Mouse (Mus musculus): ENCODE data around the gene Ccdc158.
A peak's percentile ranks its signal among the peaks of the same experiment; 100 is the strongest.

The Ccdc158 gene

DNA sequence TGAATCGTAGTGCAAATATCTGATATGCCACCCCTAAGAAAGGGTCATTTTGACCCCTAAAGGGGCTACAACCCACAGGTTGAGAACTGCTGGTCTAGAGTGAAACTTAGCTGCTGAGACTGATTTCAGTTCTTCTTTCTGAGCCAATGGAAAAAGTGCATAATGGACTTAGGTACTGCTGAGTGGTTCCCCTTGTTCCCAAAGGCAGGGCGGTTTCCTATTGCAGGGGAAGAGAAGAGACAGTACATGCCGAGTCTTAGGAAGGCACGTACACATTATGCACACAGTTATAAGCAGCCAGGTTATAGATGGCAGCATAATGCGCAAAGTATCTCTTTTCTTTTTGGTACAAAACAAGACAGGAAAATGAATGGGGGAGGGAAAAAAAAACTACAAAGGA lies 13.1 kb upstream of the Ccdc158 start:
- no peak for DNase-seq (ENCODE audit: low spot score)

DNA sequence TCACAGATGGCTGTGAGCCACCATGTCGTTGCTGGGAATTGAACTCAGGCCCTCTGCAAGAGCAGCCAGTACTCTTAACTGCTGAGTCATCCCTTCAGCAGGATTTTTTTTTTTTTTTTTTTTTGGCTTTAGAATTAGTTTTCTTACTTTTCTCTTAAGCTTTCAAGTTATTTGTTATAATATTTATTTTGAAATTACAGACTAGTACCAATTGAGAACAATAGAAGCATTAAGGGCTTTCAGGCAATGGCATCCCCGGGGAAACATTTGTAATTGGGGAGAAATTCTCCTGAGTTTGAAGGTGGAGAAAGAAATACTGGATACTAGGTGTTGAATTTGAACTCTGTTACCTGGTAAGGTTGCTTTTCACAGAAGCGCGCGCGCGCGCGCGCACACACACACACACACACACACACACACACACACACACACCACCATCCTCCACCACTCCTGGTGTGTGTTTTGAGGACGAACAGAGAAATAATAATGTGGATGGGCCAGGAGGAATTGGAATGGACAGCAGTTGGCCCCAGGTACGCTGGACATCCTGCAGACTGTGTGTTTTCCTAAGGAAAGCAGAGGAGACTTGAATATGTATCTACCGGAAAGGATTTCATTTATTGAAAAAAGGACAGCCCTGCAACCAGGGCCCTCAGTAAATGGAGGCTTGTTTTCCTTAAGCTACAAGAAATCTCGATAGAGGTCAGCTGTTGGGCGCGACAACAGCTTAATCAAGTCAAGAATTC lies 9.8 kb upstream of the Ccdc158 start:
- DNase-seq (ENCODE audit: low spot score), result no peak

DNA sequence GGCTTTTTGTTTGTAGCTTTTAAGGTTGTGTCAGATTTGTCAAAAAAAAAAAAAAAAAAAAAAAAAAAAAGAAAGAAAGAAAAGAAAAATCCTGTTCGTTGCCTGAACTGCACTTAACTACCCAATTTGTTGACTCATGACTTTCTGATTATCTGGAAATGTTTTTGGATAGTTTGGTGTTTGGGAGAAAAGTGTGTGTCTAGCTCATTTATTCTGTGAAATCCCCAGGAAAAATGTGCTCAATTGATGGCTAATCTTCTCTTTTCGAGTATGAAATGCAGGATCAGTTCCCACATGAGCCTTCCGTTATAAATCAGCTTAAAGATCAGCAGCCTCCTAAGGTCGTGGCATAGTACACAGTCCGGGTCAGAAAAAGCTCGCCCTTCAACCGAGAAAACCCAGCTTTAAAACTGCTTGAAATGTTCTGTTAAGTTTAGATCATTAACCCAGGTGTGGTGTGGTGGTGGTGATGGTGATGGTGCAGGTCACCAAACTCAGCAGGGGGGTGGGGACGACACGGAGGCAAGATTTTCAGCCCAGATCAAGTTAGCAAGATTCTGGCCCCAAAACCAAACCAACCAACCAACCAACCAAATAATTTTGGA lies 8.9 kb upstream of the Ccdc158 start:
- DNase-seq (ENCODE audit: low spot score), result no peak

DNA sequence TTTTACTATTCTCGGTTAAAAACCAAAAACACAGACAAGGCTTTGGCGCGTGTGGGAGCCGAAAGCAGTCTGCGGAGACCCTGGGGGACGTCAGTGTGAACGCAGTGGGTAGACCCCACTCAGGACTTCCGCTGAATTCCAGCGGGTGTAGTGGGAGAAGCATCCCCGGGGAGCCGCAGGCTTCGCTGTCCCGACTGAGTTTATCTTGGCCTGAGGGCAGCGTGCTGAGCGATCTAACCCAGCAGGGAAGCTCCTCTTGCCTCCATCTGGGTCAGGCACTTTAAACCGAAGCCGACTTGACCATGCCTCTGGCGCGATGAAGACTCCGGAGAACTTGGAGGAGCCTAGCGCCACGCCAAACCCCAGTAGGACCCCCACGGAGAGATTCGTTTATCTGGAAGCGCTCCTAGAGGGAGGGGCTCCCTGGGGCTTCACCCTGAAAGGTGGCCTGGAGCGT lies 8.3 kb upstream of the Ccdc158 start, which contains the start of gene Shroom3:
Shroom3 (plus strand) TSS at position 85 of the 457 bp plus-strand sequence.
- DNase-seq (ENCODE audit: low spot score), result peak; percentile 68

DNA sequence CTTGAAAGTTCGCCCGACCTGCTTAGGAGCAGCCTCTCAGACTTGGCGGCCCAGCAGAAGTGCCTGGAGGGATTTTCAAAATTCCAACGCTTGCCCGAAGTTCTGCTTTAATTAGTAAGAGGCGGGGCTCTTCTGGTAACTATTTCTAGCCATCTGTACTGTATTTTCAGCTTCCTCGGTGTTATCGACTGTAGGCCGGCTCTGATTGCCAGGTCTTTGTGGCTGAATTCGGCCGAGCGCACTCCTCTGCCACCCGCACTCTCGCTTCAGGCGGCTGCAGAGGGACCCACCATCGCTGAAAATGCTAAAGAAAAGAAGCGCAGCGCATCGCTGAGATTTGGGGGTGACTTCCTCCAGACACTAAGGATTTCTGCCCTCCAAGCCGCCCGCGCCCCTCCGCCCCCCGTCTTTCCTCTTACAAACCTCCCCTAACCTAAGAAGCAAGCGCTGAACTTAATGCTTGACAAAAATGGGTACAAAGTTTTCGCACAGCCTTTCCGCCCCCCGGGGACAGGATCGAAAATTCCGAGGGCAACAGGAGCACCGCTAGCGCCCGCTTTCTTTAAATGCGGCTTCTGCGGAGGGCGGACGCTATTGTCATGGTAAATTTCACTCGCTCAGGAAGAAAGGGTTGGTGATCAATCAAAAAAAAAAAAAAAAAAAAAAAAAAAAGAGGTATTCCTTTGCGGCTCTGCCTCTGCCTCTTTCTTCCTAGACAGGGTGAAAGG lies 7.7 kb upstream of the Ccdc158 start:
- DNase-seq (ENCODE audit: low spot score), result peak; percentile 79

DNA sequence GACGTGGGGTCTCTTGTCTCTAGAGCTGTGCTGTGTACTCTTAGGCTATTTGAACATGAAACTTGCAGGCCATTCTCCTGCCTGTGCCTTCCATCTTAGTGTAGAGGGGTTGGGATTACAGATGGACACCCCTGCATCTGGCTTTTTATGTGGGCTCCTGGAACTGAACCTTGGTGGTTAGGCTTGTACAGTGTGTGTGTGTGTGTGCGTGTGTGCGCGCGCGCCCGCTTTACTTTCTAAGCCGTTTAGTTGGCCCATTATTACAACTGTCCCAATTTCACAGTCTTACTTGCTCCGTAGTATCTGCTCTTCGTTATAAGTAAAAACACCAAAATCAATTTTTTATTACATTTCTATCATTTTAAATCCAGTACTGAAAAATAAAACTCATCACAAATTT lies 6.8 kb upstream of the Ccdc158 start:
- no peak for DNase-seq (ENCODE audit: low spot score)

DNA sequence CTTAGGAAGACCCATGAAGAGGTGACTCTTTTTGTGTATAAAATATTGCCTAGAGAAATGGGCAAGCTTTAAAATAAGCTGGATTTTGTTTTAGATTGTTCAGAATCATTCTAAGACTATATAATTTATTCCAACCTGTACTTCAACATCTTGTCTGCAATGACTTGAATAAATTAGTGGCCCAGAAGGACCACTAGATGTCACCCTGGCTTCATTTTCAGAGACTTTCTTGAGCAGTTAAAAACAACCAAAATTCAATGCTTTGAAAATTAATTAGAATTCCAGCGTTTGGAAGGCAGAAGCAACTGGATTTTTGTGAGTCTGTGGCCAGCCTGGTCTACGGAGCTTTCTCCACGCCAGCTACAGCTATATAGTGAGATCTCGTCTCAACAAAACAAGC lies 4.4 kb upstream of the Ccdc158 start:
- peak; percentile 80 for DNase-seq (ENCODE audit: low spot score)

DNA sequence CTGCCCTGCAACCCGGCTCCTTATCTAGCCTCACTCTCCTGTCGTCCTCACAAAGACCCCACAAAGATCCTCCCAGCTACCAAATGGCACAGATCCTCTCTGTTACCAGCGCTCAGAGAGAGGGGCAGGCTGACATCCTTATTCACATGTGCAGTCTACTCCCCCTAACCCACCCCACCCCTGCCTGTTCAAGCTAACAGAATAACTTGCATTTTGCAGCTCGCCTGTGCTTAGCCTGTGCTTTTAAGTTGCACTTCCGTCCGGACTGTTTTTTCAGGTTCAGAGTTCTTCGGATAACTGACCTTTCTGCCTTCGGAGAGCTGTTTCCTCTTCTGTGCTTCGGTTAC lies 476 bp upstream of the Ccdc158 start:
- no peak for DNase-seq (ENCODE audit: low spot score)

DNA sequence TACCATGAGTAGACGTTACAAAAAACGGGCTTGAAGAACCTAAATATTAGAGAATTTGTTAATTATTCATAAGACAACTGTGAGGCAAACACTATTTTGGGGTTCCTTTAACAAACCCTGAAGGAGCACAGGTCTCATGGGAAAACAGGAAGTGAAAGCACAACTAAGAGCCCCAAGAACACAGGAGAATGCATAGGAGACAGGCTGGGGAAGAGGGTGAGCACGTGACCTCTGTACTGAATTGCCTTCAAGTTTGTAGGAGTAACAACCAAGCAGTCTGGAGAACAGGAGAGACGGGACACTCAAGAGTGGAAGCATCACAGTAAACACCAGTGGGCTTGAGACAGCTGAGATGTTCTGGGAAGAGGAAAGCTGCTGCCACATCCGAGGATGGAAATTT lies 8.2 kb downstream of the Ccdc158 start:
- no peak for DNase-seq (ENCODE audit: low spot score)

DNA sequence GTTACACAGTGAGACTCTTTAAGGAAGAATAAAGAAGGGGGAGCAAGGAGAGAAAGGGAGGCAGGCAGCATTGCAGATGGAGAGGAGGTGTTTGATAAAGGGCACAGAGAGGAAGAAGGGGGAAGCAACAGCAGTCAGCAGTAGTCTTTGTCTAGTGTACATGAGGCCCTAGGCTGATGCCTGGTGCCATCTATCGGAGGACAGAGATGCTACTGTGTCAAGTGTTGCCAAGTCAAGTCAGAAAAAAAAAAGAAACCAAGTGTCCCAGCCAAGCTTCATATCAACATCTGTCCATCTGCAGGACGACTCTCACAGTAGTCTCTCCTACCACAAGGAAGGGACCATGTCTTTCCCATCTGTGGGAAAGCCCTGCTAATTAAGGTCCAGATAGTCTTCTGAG lies 10.8 kb downstream of the Ccdc158 start:
- no peak for DNase-seq (ENCODE audit: low spot score)

DNA sequence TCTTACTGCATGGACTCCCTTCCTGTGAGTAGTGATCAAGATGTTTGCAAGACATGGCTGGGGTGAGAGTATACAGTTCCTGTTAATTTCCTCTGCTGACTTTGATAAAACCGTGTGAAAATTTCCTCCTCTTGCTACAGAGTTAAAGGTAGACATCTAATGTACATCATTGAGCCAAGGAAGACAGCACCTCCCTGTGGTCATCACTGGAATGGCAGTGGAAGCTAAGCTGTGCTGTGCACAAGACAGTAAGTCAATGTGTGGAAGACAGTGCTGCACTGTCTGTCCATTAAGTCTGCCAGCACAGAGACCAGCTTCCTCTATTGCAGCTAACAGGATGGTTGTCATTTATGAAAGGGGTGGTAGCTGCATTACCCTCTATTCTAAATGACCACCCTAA lies 18.8 kb downstream of the Ccdc158 start:
- peak; percentile 89 for DNase-seq (ENCODE audit: low spot score)

DNA sequence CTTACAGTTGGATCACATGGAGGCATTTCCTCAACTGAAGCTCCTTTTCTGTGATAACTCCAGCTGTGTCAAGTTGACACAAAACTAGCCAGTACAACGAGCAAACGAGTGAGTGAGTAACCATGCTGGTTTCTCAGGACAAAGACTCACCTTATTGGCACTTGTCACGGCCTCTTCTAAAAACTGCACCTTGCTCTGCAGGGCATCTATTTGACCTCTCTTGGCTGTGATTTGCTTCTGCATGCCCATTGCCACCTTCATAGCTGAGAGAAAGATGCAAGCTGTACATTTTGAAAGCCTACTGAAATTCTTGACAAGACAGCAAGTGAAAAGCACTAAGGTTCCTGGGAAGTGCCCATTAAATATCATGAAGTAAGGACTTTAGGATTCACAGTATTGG lies 34.2 kb downstream of the Ccdc158 start:
- no peak for DNase-seq (ENCODE audit: low spot score)

DNA sequence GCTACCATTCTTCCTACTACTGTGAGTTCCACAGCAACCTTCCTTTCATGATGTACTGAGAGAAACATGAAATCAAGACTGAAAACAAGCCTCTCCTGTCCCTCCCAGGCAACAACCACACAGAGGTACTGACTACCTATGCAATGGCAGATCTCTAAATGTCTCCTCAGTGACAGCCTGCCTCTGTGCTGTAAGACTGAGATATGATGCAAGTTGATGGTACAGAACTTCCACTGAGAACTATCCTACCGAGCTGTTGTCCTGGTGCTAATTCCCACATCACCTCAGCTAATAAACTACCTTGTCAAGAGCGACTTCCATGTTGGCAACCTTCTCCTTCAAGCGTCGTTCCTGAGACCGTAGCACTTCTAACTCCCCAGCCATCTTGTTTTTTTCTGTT lies 39.2 kb downstream of the Ccdc158 start:
- no peak for DNase-seq (ENCODE audit: low spot score)

DNA sequence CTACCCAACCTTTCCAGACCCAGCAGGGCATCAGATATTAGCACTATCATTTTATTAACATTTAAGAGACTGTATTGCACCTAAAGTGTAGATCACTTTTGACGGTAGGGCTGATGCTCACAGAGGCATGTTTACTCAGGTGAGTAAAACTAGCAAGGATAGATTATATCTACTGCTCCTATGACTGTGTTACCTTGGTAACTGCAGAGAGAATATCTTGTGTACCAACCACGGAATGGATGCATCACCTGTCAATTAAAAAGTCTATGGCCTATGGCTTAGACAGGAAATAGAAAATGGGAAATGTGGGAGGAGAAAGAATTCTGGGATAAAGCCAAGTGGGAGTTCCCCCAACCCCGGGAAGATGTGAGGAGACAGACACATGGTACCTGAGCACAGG lies 40.2 kb downstream of the Ccdc158 start:
- DNase-seq (ENCODE audit: low spot score), result no peak

DNA sequence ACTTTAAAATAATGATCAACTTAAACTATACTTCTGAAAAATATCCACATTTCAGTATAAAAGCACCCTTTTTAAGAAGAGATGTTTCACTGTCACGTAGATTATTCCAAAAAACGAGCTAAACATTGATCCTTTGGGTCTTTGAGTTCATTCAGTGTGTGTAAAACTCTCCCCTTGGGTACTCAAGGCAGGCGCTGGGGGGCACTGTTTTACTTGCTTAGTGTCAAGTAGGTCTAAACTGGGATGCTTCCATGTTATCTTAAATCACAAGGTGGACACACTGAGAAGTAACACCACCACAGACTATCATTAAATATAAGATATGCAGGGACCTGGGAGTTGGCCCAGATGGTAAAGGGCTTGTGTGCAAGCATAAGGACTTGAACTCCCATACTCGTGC lies 41.5 kb downstream of the Ccdc158 start:
- peak; percentile 27 for DNase-seq (ENCODE audit: low spot score)

DNA sequence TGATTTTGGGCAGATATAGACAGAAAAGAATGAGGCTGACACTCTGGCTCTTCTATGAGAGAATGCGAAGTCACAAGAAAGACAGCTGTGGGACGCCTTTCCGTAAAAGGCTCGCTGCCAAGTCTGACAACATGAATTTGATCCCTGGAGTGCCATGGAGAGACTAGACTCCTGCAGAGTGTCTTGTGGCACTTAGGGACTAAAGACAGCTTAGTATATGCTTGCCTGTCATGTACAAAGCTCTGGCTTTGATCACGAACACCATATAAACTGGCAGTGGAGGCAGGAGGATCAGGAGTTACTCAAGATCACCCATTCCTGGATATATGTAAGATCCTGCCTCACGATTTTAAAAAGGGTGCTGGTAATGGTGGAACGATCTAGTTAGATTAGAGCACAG lies 47.2 kb downstream of the Ccdc158 start:
- DNase-seq (ENCODE audit: low spot score), result peak; percentile 35

DNA sequence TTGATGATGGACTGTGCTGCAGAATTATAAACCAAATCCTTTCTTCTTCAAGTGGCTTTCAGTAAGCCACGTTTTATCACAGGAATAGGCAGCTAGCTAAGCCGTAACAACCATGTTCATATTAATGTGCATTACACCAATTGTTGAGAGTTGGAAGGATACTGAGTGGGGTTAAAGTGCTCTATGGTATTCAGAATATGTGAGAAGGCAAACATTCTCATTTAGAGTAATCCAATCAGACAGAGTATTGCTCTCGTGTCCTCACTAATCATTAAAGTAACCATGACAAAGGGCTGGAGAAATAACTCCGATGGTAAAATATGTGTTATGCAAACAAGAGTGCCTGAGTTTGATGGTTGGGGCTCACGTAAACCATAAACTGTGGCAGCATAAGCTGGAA lies 53.2 kb downstream of the Ccdc158 start:
- DNase-seq (ENCODE audit: low spot score), result no peak

DNA sequence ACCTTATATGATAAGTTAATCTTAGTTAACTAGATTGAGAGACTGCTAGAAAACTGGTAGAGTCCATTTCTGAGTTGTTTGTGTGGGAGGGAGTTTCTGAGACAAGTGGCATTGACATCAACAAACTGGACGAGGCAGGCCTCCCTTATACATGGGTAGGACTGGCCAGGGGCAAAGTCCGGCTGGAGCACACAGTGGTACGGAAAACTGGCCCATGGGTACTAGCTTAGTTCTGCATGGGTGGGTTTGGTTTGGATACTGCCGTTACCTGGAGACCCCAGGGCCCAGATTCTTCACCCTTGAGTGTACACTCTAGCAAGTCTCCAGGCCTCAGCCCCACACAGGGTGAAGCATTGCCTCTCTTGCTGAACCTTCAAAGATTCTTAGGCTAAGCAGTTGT lies 62.3 kb downstream of the Ccdc158 start:
- DNase-seq (ENCODE audit: low spot score), result no peak

DNA sequence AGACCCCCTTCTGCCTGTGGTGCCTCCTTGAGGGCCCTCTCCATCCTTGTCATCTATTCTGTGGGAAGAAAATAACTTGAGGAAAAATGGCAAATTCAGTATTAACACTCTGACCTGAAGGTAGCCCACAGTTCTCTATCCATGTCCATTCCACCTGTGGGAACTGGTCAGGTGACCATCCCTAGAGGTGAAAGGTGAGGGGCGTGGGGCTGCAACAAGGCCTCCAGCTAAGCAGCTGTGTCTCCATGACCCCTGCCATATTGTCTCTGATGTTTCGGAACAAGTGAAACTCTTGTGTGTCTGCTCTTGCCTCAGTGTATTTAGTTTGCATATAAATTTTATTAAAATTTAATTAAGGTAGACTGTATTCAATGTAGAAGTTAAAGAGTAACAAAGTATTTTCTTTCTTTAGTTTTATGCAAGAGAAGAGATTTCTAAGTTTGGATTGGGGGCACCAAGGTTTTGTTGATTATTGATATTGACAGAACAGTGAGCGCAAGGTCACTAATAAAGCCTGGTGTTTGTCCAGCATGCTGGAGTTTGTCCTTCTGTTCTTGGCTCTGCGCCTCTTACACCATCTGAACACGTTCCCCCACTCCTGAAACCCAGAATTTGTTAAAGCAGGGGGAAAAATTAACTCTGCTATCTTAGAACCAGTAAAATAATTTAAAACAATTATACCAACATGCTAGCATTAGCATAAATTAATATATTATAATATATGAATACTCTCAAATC lies 67.4 kb downstream of the Ccdc158 start:
- DNase-seq (ENCODE audit: low spot score), result no peak

DNA sequence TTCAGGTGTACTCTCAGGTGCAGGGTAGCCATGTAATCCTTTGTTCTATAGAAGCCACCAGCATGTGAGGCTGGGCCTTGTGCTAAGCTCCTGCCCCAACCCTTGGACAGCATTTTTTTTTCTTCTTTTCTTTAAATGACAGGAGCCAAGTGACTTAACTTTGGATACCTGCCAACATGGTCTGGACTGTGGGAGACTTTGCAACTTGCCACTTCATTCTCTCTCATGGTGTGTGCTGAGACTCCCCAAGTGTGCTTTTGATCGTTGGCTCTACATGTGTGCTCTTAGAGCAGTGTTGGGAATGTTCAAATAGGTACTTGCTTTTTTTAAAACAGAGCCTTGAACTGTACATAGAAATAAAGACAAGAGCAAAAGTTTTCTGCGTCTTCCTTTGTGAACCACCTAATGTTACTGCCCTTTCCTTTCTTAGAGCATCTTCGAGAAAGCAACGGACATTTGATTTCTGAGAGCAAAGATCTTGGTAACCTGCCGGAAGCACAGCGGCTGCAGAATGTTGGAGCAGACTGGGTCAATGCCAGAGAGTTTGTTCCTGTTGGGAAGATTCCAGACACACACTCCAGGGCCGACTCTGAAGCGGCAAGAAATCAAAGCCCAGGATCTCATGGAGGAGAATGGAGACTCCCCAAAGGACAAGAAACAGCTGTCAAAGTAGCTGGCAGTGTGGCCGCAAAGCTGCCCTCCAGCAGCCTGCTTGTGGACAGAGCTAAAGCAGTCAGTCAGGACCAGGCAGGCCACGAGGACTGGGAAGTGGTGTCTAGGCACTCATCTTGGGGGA lies 70.4 kb downstream of the Ccdc158 start:
- DNase-seq (ENCODE audit: low spot score), result no peak

Measured in embryo, embryonic 10 days (tissue).